Mouse (Mus musculus): ENCODE data around the gene Lamtor3.

- TF ChIP-seq CTCF (IDR thresholded peaks at IDR 0.05; ENCODE audit: control insufficient read depth, insufficient read depth, insufficient read length) (no peak), MAX (IDR thresholded peaks at IDR 0.05) (no peak), USF1 (IDR thresholded peaks at IDR 0.05; ENCODE audit: low read depth) (no peak), CEBPB (IDR thresholded peaks at IDR 0.05; ENCODE audit: low read depth) (no peak), MYOG (IDR thresholded peaks at IDR 0.05; ENCODE audit: control insufficient read depth, extremely low read depth, insufficient read length) (no peak), MYOD1 (IDR thresholded peaks at IDR 0.05; ENCODE audit: control insufficient read depth, insufficient read length, low read depth) (no peak), FOSL1 (IDR thresholded peaks at IDR 0.05; ENCODE audit: insufficient read depth, low read length, poor library complexity, severe bottlenecking) (no peak)
Measured at GRCm38 (mm10) chr3:137947525-137947924, 29.2 kb downstream of the Lamtor3 start.

Data from C2C12 (cell line).